Mouse (Mus musculus): Measurements from ENCODE around the gene Stra6. TPM values are rescaled to one million over a fixed set of nuclear protein-coding genes. Genes with fewer than 3 reads are reported as not detected.

The Stra6 gene
- polyA plus RNA-seq, 1 experiment from 2014 or later = 47.5 TPM

DNA sequence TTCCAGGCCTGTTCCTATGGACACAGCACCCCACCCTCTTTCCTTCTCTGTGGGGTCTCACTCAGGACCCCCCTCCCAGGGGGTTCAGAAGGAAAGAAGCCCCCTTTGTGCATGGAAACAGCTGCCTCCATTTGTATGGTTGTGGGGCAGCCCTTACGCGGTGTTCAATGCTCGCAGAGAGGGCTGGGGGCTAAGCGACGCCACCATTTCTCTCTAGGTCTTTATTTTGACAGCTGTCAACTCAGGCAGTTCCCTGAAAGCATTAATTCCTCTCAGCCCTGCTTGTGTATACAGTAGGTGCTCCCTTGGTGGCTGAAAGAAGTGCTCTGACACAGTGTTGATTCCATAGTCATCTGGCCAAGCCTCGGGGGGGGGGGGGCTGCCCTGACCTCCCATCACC is 40.1 kb downstream of the Stra6 start:
- 47% methylated on average over 6 of the region's 6 CpGs for WGBS
- H3K36me3 ChIP-seq = no peaks in the 10 kb centered on the region
- no peak for ATAC-seq (ENCODE audit: low read depth)
- H3K4me1 ChIP-seq (replicated peaks) = peaks cover 52% of the 10 kb centered on the region
- no peak overlapping the region for H3K4me3 ChIP-seq
- H3K9ac ChIP-seq = no peak overlapping the region
- no peak overlapping the region for H3K4me2 ChIP-seq
- 0 out of 2 replicates have a peak overlapping the region, but pooled peaks have one; percentile 13 for H3K27ac ChIP-seq (replicated peaks)
- H3K27me3 ChIP-seq = peaks cover 26% of the 10 kb centered on the region; the same call in 1 of the 2 replicates
- H3K9me3 ChIP-seq = no peaks in the 10 kb centered on the region

DNA sequence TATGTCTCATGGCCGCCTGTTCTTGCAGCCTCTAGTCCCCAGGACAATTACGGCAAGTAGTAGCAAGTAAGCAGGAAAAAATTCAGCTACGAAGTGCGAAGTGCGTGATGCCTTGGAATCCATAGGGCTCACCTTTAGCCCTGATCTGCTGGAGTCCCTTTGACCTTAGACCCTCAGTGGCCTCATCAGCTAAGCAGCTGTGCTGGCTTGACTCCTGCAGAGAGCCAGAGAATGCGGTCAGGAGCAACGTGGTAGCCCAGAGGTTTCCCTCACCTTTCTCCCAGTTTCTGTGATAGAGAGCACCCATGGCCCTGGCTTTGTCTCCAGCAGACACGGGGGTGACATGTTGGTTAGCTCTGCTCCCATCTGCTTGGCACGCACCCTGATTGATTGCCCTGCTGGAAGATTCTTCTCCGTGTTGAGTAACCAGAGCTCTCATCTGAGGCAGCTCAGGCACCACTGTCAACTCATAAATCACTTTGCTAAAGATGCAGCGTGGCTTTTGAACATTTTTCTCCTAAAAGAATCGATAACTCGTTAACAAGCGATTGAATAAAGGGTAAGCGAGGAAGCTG is 42.1 kb downstream of the Stra6 start:
- no peak overlapping the region for H3K9ac ChIP-seq
- peaks cover 59% of the 10 kb centered on the region for H3K4me1 ChIP-seq (replicated peaks)
- H3K27me3 ChIP-seq = peaks cover 35% of the 10 kb centered on the region
- H3K36me3 ChIP-seq = no peaks in the 10 kb centered on the region
- H3K27ac ChIP-seq (replicated peaks) = peak overlapping the region; percentile 61
- H3K4me3 ChIP-seq = no peak overlapping the region
- H3K4me2 ChIP-seq = no peak overlapping the region
- no peaks in the 10 kb centered on the region for H3K9me3 ChIP-seq
- 49% methylated on average over 15 of the region's 15 CpGs for WGBS
- ATAC-seq (ENCODE audit: low read depth) = 0 out of 2 replicates have a peak, but pooled peaks have one; percentile 41

DNA sequence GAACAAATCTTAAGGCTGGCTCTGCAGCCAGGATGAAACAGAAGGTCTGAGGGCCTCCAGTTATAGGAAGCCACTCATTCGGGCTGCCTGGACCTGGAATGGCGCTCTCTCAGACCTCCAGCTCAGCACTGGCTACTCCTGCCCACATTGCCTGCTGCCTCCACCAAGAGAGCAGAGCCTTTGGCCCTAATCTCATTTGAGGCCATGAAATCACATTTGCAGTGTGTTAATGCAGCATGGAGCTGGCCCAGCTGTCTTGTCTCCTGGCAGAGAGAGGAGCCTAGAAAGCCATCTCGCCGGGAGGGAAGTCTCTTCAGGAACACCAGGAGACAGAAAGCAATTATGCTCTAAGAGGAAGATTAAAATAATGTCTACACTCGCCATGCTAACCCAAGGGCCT is 43.9 kb downstream of the Stra6 start:
- 48% methylated on average over 5 of the region's 5 CpGs for WGBS
- no peak overlapping the region for H3K9ac ChIP-seq

DNA sequence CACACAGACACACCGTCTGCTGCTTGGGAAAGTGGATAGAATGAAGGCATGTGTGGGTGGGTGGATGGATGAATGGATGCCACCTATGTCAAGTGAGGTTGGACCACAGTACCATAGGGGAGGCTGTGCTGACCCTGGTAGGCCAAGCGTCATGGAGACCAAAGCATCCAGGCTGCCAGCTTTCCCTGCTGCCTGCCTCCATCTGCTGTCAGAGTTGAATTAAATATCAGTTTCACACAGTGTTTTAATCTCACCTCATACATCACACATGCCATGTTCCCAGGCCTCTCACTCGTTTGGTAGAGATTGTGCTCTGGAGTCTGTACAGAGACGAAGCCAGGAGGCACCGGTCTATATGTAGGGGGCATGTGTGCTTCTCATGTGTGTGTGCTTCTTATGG is 47.2 kb downstream of the Stra6 start:
- Histone ChIP-seq H3K27ac (replicated peaks) (peak overlapping the region; percentile 95), H3K9me3 (no peaks in the 10 kb centered on the region), H3K4me3 (no peak overlapping the region), H3K9ac (no peak overlapping the region), H3K27me3 (peaks cover 43% of the 10 kb centered on the region), H3K4me2 (no peak overlapping the region), H3K36me3 (no peaks in the 10 kb centered on the region), H3K4me1 (replicated peaks) (peaks cover 77% of the 10 kb centered on the region)
- ATAC-seq (ENCODE audit: low read depth) = no peak
- 59% methylated on average over 5 of the region's 5 CpGs for WGBS

More for the DNA sequence above, 43.9 kb downstream of the Stra6 start:
- Histone ChIP-seq H3K27me3 (peaks cover 37% of the 10 kb centered on the region), H3K9me3 (no peaks in the 10 kb centered on the region), H3K36me3 (no peaks in the 10 kb centered on the region), H3K4me2 (no peak overlapping the region), H3K27ac (replicated peaks) (peak overlapping the region; percentile 68; the same call in 1 of the 2 replicates), H3K4me3 (no peak overlapping the region), H3K4me1 (replicated peaks) (peaks cover 62% of the 10 kb centered on the region)
- no peak for ATAC-seq (ENCODE audit: low read depth)

DNA sequence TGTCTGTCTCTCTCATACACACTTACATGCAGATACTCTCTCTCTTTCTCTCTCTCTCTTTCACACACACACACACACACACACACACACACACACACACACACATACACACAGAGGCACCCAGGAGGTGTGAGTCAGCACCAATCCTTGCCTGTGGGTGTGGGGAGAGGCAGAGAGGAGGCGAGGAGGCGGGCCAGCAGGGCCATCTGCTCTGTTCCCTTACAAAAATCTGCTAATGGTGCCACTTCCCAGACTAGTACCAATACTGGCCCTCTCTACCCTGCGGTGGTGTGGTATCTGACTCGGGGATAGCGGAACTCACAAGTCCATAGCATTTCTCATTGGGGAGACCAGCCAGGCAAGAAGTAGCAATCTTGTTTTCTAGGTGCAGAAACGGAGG is 47.8 kb downstream of the Stra6 start:
- H3K36me3 ChIP-seq = no peaks in the 10 kb centered on the region
- H3K4me3 ChIP-seq = no peak overlapping the region
- peaks cover 44% of the 10 kb centered on the region for H3K27me3 ChIP-seq
- peak overlapping the region; percentile 95 for H3K27ac ChIP-seq (replicated peaks)
- H3K4me2 ChIP-seq = no peak overlapping the region
- no peak for ATAC-seq (ENCODE audit: low read depth)
- no peaks in the 10 kb centered on the region for H3K9me3 ChIP-seq
- peaks cover 77% of the 10 kb centered on the region for H3K4me1 ChIP-seq (replicated peaks)
- H3K9ac ChIP-seq = peak overlapping the region; percentile 26; the same call in 1 of the 2 replicates
- 32% methylated on average over 6 of the region's 6 CpGs for WGBS

DNA sequence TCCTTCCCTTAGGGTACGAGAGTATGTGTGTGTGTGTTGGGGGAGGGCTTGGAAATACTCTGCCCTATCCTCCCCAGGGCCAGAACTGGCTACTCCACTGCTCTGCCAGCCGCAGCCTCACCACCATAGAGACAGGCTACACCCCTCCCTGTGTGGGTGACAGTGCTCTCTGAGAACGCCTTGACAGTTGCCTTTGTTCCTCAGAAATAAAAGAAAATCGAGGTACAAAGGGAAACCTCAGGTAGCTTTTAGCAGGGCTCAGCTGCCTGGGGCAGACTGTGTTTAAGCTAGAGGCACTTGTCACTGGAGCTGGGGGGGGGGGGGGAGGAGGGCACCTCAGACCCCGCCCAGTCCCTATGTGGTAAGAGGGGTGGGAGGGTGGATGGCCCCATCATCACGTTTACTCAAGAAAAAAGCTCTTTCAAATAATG is 48.7 kb downstream of the Stra6 start:
- peak overlapping the region; percentile 51 for H3K4me2 ChIP-seq
- H3K27ac ChIP-seq (replicated peaks) = peak overlapping the region; percentile 95
- 7% methylated on average over 6 of the region's 6 CpGs for WGBS
- peak; percentile 58 for ATAC-seq (ENCODE audit: low read depth)
- H3K4me1 ChIP-seq (replicated peaks) = peaks cover 77% of the 10 kb centered on the region
- 0 out of 2 replicates have a peak overlapping the region, but pooled peaks have one; percentile 26 for H3K9ac ChIP-seq
- no peaks in the 10 kb centered on the region for H3K9me3 ChIP-seq
- no peaks in the 10 kb centered on the region for H3K36me3 ChIP-seq
- H3K27me3 ChIP-seq = peaks cover 50% of the 10 kb centered on the region
- H3K4me3 ChIP-seq = no peak overlapping the region

DNA sequence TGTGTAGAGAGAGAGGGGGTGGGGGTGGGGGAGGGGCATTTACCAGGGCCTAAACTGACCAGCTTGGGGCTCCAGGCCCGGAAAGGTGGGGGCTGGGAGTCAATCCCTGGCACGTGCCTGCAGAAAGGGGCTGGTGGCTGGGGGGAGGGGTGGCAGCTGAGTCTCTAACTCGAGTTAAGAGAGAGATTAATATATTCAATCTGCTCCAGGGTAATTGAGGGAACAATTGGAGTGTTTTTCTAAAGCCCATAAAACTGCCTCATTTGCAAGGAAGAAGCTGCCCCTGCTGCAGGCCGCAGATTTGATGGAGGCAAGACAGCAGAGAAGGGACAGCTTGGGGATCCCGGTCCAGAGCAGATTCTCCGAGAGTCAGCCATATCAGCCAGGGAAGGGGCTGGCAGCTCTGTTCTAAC is 49.3 kb downstream of the Stra6 start:
- ATAC-seq (ENCODE audit: low read depth) = peak; percentile 67
- H3K27me3 ChIP-seq = peaks cover 56% of the 10 kb centered on the region
- H3K4me3 ChIP-seq = peak overlapping the region; percentile 21; the same call in 1 of the 2 replicates
- peak overlapping the region; percentile 51 for H3K4me2 ChIP-seq
- no peaks in the 10 kb centered on the region for H3K9me3 ChIP-seq
- peak overlapping the region; percentile 62 for H3K9ac ChIP-seq
- H3K36me3 ChIP-seq = no peaks in the 10 kb centered on the region
- H3K27ac ChIP-seq (replicated peaks) = peak overlapping the region; percentile 95
- peaks cover 71% of the 10 kb centered on the region for H3K4me1 ChIP-seq (replicated peaks)
- WGBS = 4% methylated on average over 6 of the region's 6 CpGs

DNA sequence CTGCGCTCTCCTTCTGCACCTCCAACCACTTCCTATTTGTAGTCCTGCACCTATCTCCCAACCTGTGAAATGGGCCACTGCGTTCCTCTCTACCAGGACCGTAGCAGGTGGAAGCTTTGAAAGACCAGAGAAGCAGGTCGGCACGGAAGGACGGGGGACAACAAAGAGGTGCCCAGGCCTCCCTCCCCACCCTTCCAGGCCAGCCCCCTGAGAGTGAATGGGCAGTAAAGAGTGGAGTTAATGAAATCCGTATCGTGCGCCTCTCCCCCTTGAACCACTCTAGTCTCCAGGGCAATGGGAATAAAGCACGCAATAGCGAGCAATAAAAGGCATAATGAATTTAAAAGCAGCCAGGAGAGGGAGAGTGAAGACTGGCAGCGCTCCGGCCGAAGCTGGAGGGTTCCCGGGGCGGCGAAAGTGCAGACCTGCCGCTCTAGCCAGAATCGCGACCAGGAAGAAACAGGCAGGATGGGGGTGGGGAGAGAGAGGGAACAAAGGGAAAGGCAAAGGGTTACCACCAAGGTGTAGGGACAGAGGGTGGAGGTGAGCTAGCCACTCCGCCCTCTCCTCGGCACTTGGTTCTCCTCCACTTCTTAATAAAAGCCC is 49.8 kb downstream of the Stra6 start:
- 2% methylated on average over 22 of the region's 22 CpGs for WGBS
- Histone ChIP-seq H3K4me3 (peak overlapping the region; percentile 21), H3K4me1 (replicated peaks) (peaks cover 69% of the 10 kb centered on the region)

DNA sequence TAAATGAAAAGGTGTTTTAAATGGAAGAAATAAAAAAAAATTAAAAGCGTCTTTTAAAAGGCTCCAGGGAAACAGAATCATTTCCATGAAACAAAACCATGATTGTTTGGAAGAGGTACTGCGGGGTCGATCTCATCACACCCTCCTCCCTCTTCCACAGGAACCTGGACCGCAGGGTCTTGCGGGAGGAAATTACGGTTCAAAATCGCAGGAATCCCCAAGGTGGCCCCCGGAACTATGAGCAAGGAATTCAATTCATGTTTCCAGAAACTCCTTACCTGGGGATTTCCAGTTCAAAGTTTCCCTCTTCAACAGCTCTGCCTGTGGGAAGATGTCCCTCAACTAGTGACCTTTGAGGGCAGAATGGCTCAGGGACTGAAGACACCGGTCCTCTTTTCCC is 50.4 kb downstream of the Stra6 start:
- peak overlapping the region; percentile 95 for H3K27ac ChIP-seq (replicated peaks)
- H3K4me2 ChIP-seq = peak overlapping the region; percentile 51
- H3K27me3 ChIP-seq = peaks cover 65% of the 10 kb centered on the region
- ATAC-seq (ENCODE audit: low read depth) = no peak
- H3K9ac ChIP-seq = peak overlapping the region; percentile 62
- H3K36me3 ChIP-seq = no peaks in the 10 kb centered on the region
- WGBS = 4% methylated on average over 9 of the region's 9 CpGs
- H3K9me3 ChIP-seq = no peaks in the 10 kb centered on the region
- no peak overlapping the region for H3K4me3 ChIP-seq
- H3K4me1 ChIP-seq (replicated peaks) = peaks cover 74% of the 10 kb centered on the region

More for the DNA sequence above, 49.8 kb downstream of the Stra6 start:
- H3K27me3 ChIP-seq = peaks cover 61% of the 10 kb centered on the region
- H3K9ac ChIP-seq = peak overlapping the region; percentile 62
- H3K9me3 ChIP-seq = no peaks in the 10 kb centered on the region
- H3K4me2 ChIP-seq = peak overlapping the region; percentile 51
- no peaks in the 10 kb centered on the region for H3K36me3 ChIP-seq
- H3K27ac ChIP-seq (replicated peaks) = peak overlapping the region; percentile 95
- peak; percentile 44 for ATAC-seq (ENCODE audit: low read depth)

DNA sequence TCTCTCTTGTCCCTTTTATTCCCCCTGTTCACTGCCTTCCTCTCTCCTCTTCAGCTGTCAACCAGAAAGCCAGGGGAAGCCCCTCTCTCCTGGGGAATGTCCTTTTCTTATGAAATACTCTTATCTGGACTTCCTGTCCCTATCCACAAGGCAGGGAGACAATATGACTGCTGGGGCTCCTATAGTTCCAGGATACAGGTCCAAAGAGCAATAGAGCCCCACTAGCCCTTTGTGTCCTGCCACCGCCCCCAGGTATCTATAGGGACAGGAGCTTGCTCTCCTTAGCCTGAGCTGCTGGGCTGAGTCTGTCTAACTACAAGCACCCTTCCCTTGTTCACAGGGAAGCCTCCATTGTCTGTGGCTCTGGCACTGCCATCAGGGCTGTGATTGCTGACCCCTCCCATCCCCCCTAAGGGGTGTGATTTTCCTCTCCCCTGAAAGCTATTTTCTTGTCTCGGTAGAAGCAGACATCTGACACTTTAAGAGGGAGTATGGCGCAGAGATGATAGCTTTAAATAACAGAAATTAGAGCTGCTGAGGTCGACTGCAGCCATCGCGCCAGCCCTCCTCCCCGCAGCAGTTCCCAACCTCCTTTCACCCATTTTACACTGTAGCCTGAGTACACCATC is 51.8 kb downstream of the Stra6 start:
- 0 out of 2 replicates have a peak overlapping the region, but pooled peaks have one; percentile 9 for H3K9ac ChIP-seq
- H3K4me3 ChIP-seq = no peak overlapping the region
- no peaks in the 10 kb centered on the region for H3K9me3 ChIP-seq
- H3K36me3 ChIP-seq = no peaks in the 10 kb centered on the region
- WGBS = 13% methylated on average over 7 of the region's 7 CpGs
- ATAC-seq (ENCODE audit: low read depth) = no peak
- H3K4me1 ChIP-seq (replicated peaks) = peaks cover 69% of the 10 kb centered on the region
- peak overlapping the region; percentile 95 for H3K27ac ChIP-seq (replicated peaks)
- H3K27me3 ChIP-seq = peaks cover 56% of the 10 kb centered on the region
- H3K4me2 ChIP-seq = no peak overlapping the region

DNA sequence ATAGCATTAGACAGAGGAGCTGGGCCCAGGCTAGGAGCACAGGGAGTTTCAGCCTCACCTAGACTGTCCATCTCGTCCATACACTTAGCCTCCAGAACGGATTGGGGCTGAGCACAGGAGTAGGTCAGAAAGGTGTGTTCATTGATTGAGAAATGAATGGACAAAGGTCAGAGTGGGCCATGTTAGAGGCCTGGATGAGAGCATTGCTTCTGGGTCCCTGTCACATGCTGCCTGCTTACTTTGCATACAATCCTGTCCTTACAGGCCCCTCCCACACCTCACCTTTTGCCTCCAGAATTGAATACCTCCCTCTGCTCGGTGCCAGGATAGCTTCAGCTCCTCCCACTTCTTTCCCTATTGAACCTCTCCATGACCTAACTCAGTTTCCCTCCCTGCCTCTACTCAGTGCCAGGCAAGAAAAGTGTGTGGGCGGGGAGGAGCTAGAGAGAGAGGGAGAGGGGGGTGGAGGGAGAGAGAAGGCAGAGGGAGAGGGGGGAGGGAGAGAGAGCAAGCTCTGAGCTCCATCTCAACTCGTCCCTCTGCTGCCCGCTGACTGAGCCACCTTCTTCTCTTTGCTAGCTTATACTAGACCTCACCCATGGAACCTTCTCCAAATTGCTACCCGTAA is 52.5 kb downstream of the Stra6 start:
- H3K4me3 ChIP-seq = no peak overlapping the region
- H3K27me3 ChIP-seq = peaks cover 53% of the 10 kb centered on the region
- no peak for ATAC-seq (ENCODE audit: low read depth)
- no peaks in the 10 kb centered on the region for H3K9me3 ChIP-seq
- peaks cover 62% of the 10 kb centered on the region for H3K4me1 ChIP-seq (replicated peaks)
- H3K36me3 ChIP-seq = no peaks in the 10 kb centered on the region
- no peak overlapping the region for H3K9ac ChIP-seq
- no peak overlapping the region for H3K4me2 ChIP-seq
- H3K27ac ChIP-seq (replicated peaks) = peak overlapping the region; percentile 95
- WGBS = 25% methylated on average over 6 of the region's 7 CpGs

DNA sequence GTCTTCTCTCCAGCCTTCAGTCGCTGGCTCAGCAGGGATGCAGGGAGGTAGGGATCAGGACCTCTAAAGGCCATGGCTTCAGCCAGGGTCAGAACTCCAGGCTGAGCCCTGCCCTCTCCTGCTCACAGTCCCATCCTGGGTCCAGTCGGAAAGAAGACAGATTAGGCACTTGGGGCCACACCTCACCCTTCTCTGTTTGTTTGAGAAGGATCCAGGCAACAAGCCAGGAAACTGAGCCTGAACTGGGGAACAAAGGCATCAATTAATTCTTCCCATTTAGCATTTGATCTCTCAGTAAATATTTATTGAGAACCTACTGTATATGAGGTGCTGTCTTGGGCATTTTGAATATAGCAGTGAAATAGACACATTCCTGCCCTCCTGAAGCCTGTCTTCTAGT is 55.1 kb downstream of the Stra6 start, which contains the start of gene Ccdc33:
Ccdc33 (minus strand) TSS at position 153 of the 400 bp plus-strand sequence.
- peaks cover 72% of the 10 kb centered on the region for H3K27me3 ChIP-seq
- H3K9me3 ChIP-seq = no peaks in the 10 kb centered on the region
- H3K27ac ChIP-seq (replicated peaks) = no peak within 1 kb of the TSS
- H3K4me3 ChIP-seq = no peak within 1 kb of the TSS
- H3K4me2 ChIP-seq = no peak within 1 kb of the TSS
- no peaks in the 10 kb centered on the region for H3K36me3 ChIP-seq
- 28% methylated on average over 2 of the region's 2 CpGs for WGBS
- H3K9ac ChIP-seq = no peak within 1 kb of the TSS
- H3K4me1 ChIP-seq (replicated peaks) = peaks cover 36% of the 10 kb centered on the region
- no peak for ATAC-seq (ENCODE audit: low read depth)

Measured in neural tube, embryonic 13.5 days (tissue).